Mouse (Mus musculus): ENCODE measurements around the gene Kcnj1. TPM values are rescaled to one million over a fixed set of nuclear protein-coding genes. Genes with fewer than 3 reads are reported as not detected.

The Kcnj1 gene
- total RNA-seq, 4 experiments from 2014 or later = not detected

DNA sequence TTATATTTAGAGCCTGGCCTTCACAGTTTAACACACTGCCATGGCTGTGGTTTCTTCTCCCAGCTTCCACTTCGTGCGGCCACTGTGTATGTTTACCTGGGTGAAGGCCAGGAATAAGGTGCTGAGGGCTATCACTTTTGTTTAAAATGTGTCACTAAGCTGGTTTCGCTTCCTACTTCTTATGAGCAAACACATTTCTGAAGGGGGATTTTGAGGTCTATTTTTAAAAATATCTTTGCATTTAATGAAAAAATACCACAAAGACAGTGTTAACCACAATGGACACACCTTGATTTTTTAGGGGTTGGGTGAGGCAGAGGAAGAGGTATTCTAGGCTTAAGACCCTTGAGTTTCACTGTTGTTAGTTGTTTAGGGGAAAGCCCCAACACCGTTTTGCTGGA, 22.5 kb downstream of the Kcnj1 start:
- DNase-seq (ENCODE audit: low spot score in 2 of 2) = no peak

DNA sequence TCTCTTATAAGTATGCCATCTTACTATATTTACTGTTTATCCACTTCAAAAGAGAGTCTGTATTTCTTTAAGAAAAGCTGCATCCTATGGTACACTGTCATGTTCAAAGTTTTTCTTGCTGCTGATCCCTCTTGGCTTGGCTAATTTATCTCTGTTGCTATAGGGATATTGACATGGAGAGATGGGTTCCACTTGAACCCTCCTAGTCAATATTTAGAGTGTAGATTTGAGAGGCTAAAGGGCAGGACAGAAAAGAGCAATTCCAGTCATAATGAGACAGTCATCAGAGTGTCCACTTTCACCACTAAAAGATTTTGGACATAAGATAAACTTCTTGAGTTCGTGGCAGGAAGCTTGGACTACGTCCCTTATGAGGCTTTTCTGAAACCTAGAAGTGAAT, 27.9 kb downstream of the Kcnj1 start:
- no peak for DNase-seq (ENCODE audit: low spot score in 2 of 2)

DNA sequence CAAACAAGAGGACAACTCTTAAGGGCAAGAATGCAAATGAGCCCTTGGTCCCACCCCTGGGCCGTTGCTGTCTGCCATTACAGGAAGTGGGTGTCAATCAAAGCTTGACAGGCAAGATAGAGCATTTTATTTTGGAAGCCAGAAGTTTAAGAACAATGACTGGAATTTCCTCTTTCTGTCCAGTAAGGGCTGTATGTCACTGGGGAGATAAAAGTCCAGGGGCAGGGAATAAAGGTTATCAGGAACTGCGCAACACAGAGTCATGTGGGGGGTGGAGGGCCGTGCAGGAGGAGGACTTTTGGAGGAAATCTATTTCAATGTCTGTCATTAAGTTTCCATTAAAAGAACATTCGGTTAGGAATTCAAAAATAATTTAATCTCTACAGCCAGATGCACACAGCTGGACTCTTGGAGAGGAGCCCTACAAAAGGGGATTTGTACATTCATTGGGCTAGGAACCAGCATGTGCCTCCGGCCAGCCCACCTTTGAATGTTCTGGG, 28.4 kb downstream of the Kcnj1 start:
- DNase-seq (ENCODE audit: low spot score in 2 of 2) = no peak

DNA sequence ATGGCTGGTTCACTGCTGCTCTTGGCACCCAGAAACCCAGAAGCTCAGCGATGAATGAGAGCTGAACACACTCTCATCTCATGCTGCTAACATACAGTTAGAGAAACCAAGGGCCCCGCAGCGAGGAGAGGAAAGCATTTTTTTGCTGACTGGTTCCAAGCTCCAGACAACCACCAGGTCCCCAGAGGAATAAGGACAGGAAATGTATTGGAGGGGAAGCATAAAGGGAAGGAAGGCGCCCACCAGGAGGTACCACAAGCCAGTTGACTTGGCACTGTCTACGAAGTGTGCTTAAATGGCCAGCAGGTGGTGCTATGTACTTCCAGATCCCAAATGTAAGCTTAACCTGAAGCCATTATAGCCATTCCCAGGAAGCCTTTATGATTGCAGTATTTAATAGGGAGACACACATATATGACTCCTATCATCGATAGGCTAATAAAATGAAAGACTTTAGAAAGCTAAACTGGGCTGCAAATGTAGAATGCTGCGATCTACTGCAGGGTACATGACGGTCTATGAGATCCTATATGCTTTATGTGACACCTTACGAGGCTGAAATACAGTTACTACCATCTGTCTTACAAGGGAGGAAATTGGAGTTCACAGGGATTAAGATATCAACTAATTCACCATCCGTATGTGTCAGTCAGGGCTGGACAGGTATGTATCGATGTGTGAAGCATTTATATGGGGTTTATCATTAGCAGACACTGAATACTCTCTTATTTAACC, 33.1 kb downstream of the Kcnj1 start:
- peak; percentile 15 to 22 for DNase-seq (ENCODE audit: low spot score in 2 of 2)

DNA sequence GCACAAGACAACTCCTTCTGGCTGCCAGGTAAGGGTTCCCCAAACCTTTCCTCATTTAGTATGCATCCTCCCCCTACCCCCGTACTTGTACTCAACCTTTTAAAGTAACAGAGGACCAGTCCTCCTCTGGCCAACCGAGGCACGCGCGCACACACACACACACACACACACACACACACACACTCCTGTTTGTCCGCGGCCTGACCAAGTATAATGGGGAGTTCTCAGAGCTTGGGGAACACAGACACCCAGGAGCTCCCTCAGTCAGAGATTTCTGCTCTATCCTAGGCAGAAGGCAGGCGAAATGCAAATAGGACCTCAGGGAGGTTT, 36.4 kb downstream of the Kcnj1 start:
- DNase-seq (ENCODE audit: low spot score in 2 of 2) = no peak

DNA sequence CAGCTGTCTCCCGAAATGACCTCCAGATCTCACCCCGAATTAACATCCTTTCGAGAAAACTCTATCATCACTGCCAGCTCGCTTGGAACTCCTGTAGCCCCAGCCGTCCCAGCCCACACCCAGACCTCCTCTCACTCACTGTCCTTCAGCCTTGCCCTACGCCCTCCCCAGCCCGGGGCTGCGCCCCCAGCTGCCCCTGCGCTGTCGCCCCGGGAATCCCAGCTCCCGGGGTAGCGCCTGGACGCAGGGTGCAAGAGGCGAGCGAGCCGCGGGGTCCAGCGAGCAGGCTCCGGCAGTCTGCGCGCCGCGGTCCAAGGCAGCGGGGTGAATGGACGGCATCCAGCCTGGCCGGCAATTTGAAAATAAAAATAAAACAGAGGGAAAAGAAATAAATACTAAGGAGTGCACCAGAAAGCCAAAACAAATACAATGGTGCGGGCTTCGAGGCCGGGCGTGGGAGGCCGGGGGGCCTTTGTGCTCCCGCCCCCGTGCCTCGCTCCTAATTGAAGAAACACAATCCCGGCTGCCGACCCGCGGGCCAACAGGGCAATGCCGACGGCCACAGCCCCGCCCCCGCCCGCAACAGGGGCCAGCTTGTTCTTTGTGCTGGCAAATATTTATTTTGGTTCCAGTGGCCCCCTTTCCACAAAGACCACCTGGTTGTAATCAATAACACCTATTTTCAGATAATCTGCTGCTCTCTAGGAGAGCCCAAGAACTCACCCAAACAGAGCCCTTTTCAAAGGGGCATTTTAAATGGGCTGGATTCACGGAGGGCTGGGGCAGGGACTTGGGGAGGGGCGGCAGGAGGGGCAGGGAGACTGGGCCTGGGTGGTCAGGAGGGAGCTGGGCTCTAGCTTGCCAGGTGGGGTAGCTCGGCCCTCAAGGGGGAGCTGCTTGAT, 37.0 kb downstream of the Kcnj1 start:
- DNase-seq (ENCODE audit: low spot score in 2 of 2) = no peak

DNA sequence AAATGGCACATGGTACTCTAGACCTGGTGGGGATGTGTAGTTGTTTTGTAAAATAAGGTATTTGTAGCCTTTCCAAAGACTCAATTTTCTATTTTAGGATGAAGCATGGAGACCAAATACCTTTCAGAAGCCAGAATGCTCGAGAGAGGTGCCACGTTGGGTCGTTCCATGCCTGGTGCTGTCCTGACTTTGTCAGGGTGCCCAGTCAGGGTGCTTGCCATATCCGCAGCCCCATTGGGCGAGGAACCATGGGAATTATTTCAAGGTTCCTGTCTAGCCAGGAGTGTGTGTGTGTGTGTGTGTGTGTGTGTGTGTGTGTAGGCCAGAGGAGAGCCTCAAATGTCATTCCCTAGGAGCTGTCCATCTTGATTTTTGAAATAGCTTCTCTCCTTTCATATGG, 38.4 kb downstream of the Kcnj1 start:
- no peak for DNase-seq (ENCODE audit: low spot score in 2 of 2)

DNA sequence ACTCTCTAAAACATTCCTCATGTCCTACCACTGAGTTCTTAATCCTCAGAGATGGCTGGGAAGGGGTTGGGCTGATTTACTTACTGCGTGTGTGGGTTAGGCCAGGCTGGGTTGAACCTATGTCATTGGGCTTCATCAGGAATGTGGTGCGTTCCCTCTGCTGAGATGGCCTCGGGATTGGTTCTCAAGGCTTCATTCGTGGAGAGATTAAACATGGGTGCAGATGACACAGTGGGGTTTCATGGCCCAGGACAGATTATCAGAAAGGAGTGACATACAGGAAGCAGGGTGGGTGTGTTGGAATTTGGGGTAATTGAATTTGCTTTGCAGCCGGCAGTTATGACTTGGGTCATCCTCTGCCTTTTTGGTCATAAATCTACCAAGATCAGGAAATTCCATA, 39.2 kb downstream of the Kcnj1 start:
- DNase-seq (ENCODE audit: low spot score in 2 of 2) = no peak

DNA sequence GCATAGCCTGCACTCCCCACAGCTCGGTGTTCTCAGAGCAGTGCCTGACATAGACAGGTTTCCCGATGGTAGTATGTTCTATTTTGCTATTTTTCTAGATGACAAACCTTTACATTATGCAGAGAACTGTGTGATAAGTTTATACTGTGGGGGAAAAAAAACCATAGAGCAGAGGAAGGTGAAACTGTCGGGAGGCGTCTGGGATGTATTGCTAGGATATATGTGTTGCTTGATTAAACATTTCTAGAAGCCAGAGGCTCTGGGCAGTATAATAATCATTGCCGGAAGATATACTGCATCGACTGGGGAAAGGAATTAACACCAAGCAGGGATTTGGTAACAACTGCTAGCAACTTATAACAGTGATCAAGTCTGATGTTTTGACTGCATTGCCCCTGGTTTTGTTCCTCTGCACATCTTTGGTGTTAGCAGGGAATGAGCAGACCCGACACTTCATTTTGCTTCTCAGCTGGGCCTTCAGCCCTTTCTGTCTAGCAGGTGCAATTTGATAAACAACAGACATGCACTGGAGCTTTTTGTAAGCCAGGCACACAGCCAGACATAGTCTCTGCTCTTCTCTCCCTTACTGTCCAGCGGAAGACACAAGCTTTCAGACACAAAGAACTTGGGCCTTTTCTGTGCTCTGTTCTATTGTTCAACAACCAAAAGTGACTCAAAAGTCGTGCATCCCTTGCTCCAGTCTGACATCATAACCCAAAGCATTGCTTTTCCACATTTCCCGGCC, 40.7 kb downstream of the Kcnj1 start:
- no peak for DNase-seq (ENCODE audit: low spot score in 2 of 2)

DNA sequence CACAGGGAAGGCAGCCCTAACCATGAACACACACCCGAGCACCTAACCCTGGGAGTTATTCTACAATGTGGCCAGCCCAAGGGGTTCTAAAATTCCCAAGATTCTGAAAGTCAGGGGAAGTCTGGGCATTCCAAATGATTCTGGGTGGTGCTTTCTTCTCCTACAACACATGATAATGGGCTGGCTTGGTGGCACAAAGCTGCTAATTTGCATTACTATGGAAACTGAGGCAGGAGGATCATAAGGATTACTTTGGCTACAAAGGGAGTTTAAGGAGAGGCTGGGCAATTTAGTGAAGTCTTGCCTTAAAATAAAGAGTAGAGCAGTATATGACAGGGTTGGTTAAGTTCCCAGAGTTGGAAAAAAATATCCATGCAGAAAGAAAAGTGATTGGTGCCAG, 42.7 kb downstream of the Kcnj1 start:
- no peak for DNase-seq (ENCODE audit: low spot score in 2 of 2)

DNA sequence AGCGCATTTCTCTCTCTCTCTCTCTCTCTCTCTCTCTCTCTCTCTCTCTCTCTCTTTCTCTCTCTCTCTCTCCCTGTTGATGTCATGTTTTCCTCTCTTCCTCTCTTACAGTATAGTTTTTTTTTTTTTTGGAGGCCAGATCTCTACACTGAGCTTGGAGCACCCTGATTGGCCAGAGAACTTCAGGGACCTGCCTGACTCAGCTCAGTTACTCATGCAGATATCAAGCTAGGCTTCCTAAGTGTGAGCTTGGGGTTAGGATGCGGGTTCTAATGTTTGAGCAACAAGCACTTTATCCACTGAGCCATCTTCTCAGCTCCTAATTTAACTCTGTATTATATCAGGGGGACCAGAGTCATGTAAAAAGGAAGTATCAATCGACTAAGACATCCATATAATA, 43.7 kb downstream of the Kcnj1 start:
- no peak for DNase-seq (ENCODE audit: low spot score in 2 of 2)

DNA sequence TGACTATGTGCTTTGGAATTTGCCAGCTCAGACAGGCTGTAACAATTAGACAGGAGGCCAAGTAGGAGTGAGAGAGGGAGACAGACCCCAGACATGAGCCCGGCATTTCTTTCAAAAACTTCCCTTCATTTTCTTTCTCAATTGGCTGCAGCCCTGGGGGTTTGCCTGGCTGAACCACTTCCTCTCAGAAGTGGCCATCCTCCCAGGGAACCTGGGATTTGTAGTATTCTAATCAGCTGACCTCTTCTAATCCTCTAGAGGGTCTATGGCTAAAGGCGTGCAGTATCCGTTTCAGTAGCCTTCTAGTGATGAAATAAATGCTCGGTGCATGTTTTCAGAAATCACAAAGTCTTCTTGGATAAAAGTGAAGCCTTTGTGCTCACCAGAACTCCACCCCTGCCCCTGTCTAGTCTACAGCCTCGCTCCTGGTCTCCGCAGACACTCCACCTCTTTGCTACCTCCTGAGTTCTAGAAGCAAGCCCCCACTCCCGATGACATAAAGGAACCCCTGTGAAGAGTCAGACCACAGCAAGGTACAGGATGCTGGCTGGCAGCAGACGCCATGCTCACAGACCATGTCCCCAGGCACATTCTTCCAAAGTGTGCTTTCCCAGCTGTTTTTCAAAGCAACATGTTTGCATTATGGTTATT, 45.3 kb downstream of the Kcnj1 start:
- no peak for DNase-seq (ENCODE audit: low spot score in 2 of 2)

DNA sequence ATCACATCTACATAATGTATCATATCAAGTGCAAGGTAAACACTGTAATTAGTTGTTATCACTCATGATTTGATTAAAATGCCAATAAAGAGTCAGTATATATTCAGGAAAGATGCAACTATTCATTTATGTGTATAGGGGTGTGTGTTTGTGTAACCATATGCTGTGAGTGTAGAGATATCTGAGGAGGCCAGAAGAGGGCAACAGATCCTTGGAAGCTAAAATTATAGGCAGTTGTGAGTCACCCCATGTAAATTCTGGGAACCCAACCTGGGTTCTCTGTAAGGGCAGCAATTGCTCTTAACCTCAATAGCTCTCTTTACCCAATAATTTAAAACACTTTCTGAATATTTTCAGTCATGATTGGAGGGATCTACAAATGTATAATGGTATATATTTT, 48.4 kb downstream of the Kcnj1 start:
- DNase-seq (ENCODE audit: low spot score in 2 of 2) = no peak

DNA sequence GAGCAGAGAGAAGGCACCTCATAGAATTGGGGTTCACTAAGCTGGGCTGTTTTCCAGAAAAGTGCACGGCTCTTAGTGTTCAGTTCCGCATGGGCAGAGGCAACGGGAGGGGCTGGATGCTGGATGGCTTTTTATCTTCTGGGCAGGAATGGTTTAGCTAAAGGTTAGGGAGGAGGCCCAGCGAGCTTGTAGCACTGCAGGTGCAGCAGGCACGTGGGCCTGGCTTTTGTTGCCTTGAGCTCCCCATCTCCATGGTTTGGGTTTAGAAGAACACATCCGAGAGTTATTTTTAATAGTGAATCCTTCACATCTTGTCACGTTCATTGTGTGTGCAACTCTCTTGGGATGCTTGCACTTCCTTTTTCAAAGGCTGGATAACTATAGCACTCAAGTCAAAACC, 53.0 kb downstream of the Kcnj1 start:
- no peak for DNase-seq (ENCODE audit: low spot score in 2 of 2)

DNA sequence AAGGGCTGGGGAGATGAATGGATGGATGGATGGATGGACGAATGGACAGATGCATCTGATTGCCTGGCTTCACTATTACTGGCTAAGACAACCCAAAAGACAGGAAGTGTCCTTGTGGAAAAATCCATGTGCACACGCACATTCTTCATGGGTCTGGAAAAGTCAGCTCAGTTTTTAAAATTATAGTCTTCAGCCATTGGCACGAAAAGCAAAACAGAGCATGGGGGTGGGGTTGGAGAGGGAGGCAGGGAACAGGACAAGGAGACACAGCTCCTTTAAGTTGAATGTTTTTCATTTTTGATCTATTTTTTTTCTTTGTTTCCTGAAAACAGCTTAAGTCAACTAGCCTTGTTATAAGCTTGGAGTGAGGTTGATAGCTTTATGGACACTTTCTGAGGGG, 58.8 kb downstream of the Kcnj1 start:
- no peak for DNase-seq (ENCODE audit: low spot score in 2 of 2)

DNA sequence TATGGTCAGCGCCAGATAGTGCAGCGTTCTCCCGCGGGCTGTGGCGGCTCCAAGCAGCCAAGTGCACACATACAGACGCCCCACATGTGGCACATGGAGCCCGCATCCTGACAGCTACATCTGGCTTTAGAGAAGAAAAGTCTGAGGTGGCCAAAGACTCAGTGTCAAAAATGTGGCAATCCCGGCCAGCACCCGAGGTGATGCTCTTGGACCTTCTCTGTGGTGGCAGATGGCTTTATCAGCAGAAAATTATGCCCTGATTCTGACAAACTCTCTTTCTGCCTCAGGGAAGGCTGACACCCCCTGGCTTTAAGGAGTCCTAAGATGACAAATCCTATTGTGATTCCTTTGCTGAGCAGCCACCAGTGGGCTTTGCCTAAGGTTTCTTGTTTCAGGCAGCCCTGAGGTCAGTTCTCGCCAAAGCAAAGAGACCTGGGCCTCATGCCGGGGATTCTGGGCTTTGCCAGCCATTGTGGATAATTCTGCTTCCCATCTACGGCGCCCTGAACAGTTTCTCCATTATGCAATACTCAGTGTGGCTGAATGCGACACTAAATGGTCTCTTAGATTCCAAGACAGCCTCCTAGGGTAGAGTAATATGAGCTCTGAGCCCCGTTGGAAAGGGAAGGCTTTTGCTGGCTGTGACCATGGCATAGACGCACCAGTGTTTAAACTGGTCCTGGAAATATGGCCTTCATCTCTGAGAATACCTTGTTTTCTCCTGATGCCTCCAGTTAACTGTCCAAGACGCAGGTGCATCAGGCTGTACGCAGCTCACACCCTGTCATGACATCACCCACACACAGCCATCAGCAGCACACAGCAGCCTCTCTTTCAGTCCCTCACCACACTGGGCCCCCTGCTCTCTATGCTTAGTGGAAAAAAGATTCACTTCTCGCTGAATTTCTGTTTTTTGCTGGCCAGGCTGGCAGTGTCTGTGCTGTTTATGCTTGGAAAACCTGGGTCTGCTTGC, 62.2 kb downstream of the Kcnj1 start:
- DNase-seq (ENCODE audit: low spot score in 2 of 2) = no peak

DNA sequence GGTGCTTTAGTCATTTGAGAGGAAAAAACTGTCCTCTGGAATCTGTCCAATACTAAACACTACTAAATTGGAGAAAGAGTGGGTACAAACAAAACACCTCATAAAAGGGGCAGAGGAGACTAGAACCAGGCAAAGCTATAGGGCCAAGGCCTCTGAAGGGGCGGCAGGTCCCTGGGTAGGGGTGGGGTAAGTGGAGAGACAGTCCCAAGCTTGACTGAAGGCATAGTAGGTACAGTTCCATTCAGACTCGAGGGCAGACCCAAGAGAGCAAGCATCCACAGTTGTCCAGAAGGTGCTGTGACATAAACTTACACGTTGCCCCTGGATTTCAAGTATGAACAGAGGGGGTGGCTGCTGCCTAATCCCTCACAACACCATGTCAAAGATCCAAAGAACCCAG, 70.8 kb downstream of the Kcnj1 start:
- no peak for DNase-seq (ENCODE audit: low spot score in 2 of 2)

DNA sequence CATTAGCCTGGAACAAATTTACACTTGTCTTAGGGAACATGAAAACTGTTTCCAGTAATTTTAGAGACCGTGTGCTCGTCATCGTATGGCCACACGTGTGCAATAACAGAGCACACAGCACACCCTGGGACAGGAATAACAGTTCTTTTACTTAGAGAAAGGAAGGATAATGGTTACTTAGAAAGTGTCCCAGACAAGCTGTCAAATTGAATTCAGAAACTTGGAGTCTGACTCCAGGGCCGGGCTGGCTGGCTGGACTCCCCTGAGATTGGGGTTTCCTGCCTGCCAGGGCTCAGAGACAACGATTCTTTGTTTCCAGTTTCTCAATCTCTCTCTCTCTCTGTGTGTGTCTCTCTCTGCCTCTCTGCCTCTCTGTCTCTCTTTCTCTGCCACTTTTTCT, 71.5 kb downstream of the Kcnj1 start:
- DNase-seq (ENCODE audit: low spot score in 2 of 2) = no peak

DNA sequence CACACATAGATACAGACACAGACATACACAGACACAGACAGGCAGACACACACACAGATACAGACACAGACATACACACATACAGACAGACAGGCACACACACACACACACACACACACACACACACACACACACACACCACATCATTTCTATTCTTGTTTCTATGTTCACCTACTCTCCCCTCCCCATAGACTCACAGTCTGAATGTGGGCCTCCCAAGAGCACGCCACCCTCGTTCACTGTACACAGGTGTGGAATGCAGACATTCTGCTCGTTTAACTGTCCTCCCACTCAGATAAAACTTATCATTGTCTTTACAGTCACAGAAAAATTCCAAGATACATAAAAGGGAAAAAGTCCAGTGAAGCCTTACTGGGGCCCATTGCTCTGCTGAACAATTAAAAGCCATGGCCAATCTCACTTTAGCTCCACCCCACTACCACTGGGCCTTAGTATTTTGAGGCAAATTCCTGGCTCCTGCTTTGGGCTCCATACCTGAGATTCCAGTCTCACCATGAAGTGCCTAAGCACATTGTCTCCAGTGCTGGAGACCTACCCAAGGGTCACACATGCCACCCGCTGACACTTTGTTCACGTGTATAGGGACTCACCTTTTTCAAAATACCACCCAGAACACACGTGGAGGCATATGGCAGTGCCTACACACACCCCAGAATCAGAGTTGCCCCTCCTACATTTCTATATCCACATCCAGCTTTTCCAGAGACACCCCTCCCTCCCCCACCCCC, 72.3 kb downstream of the Kcnj1 start:
- DNase-seq (ENCODE audit: low spot score in 2 of 2) = no peak

DNA sequence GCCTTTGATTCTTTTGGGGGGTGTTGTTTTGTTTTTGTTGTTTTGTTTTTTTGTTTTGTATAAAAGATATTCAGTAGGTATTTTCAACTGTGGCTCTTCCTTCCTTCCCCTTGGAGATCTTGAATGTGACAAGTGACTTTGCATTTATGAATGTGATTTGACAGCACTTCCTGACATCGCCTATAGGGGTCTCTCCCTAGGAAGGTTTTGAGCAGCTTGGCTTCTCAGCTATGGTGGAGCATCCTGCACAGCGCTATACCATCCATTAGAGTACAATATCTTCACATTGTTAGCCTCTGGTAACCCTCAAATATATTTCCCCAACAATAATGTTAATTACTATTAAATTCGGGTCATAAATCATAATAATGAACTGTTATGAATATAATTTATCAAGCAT, 73.5 kb downstream of the Kcnj1 start:
- DNase-seq (ENCODE audit: low spot score in 2 of 2) = no peak

Measured in gastrocnemius, adult 8-10 months (tissue).